Mouse (Mus musculus) embryonic facial prominence, embryonic 12.5 days (tissue): ENCODE results near the gene Boll. TPM values are rescaled to one million over a fixed set of nuclear protein-coding genes. Genes with fewer than 3 reads are reported as not detected.

Source experiments
- ATAC-seq: fragments of 200-750 bp; cut with Nextera tagmentation; 2 replicates; pipeline ENCODE4 v1.8.0; 2017; ENCODE audit not compliant: insufficient number of reproducible peaks, insufficient read depth, low FRiP score, low TSS enrichment
- H3K27ac ChIP-seq: fragments of 300-500 bp; sonication (generic); 2 replicates; pipeline ENCODE4 v1.5.1; 2016; ENCODE audit warnings: mild to moderate bottlenecking
- H3K27me3 ChIP-seq: fragments of 300-500 bp; sonication (generic); 2 replicates; pipeline ENCODE4 v1.6.1; 2016; ENCODE audit warnings: mild to moderate bottlenecking, moderate library complexity
- H3K36me3 ChIP-seq: fragments of 300-500 bp; sonication (generic); 2 replicates; pipeline ENCODE4 v1.6.1; 2016; ENCODE audit warnings: mild to moderate bottlenecking
- H3K4me1 ChIP-seq: fragments of 300-500 bp; sonication (generic); 2 replicates; pipeline ENCODE4 v1.6.1; 2016
- H3K4me2 ChIP-seq: fragments of 300-500 bp; sonication (generic); replicated peaks from 2 replicates; pipeline ENCODE4 v1.6.1; 2016; ENCODE audit warnings: mild to moderate bottlenecking, moderate library complexity
- H3K4me3 ChIP-seq: fragments of 300-500 bp; sonication (generic); 2 replicates; pipeline ENCODE4 v1.5.1; 2016; ENCODE audit warnings: mild to moderate bottlenecking
- H3K9ac ChIP-seq: fragments of 300-500 bp; sonication (generic); 2 replicates; pipeline ENCODE4 v1.6.1; 2016; ENCODE audit warnings: mild to moderate bottlenecking, moderate library complexity
- H3K9me3 ChIP-seq: fragments of 300-500 bp; sonication (generic); 2 replicates; pipeline ENCODE4 v1.6.1; 2016; ENCODE audit warnings: mild to moderate bottlenecking, moderate library complexity
- WGBS: fragments of 180-500 bp; shearing (Covaris S2); methylation state at CpG from one replicate; pipeline ENCODE4 v1.1.7; 2016; 5-methylcytosine and 5-hydroxymethylcytosine counted together
- polyA plus RNA-seq: library from polyadenylated mRNA; unstranded; fragments of >200 nt; fragmentation: Nextera tagmentation; extraction: Ambion mirVana; gene quantifications from 2 replicates; pipeline ENCODE4 v1.2.1, GENCODE M21; 2016

The Boll gene
- polyA plus RNA-seq, 1 experiment from 2014 or later, result 0.54 TPM

- WGBS, result 59% methylated on average over 18 of the region's 18 CpGs
- Histone ChIP-seq H3K27ac (peak overlapping the region; percentile 63; the same call in 1 of the 2 replicates), H3K4me2 (no peak overlapping the region), H3K4me3 (no peak overlapping the region), H3K9me3 (no peaks in the 10 kb centered on the region), H3K27me3 (no peaks in the 10 kb centered on the region), H3K36me3 (peaks cover 9% of the 10 kb centered on the region), H3K9ac (no peak overlapping the region), H3K4me1 (peaks cover 14% of the 10 kb centered on the region; the same call in 1 of the 2 replicates)
- ATAC-seq, result no peak
Measured at GRCm38 (mm10) chr1:55201850-55202752, 161.2 kb downstream of the Boll start.

GRCm38 (mm10) chr1:55198719-55199118, 164.6 kb downstream of the Boll start:
- Histone ChIP-seq H3K36me3 (peaks cover 8% of the 10 kb centered on the region), H3K27ac (no peak overlapping the region), H3K4me2 (no peak overlapping the region), H3K4me1 (peaks cover 19% of the 10 kb centered on the region), H3K9ac (no peak overlapping the region), H3K9me3 (no peaks in the 10 kb centered on the region), H3K27me3 (no peaks in the 10 kb centered on the region), H3K4me3 (no peak overlapping the region)
- 43% methylated on average over 3 of the region's 3 CpGs for WGBS
- no peak for ATAC-seq

Other genes starting within 250 kb of the Boll start
- 147 and 155 TPM in 2 replicates for gene Mob4, start 232.2 kb downstream of the Boll start, polyA plus RNA-seq
- 26.1 and 27.9 TPM in 2 replicates for gene Rftn2, start 136.7 kb downstream of the Boll start, polyA plus RNA-seq
- 2.8 and 3.1 TPM in 2 replicates for gene Mars2, start 126.3 kb downstream of the Boll start, polyA plus RNA-seq
- gene Plcl1, start 42.5 kb upstream of the Boll start, polyA plus RNA-seq, result 1.7 TPM in 2 replicates